Mouse (Mus musculus) erythroblast, embryonic 14.5 days (primary cell): ENCODE measurements around the gene Zfp64.

Source experiments
- GATA1 ChIP-seq: IDR thresholded peaks from 2 replicates; pipeline ENCODE4 v1.6.1; 2012; ENCODE audit warnings: low read length, inconsistent platforms, mixed read lengths
- TAL1 ChIP-seq: IDR thresholded peaks from 3 replicates; pipeline ENCODE4 v1.6.1; 2012; ENCODE audit warnings: low read length, inconsistent platforms, mixed read lengths

GRCm38 (mm10) chr2:168987421-168987820 is 32.0 kb upstream of the Zfp64 start:
- no peak for TF ChIP-seq TAL1
- no peak for TF ChIP-seq GATA1
